Mouse (Mus musculus): ENCODE data around the gene Adcy2.

Gene Adcy2

DNA sequence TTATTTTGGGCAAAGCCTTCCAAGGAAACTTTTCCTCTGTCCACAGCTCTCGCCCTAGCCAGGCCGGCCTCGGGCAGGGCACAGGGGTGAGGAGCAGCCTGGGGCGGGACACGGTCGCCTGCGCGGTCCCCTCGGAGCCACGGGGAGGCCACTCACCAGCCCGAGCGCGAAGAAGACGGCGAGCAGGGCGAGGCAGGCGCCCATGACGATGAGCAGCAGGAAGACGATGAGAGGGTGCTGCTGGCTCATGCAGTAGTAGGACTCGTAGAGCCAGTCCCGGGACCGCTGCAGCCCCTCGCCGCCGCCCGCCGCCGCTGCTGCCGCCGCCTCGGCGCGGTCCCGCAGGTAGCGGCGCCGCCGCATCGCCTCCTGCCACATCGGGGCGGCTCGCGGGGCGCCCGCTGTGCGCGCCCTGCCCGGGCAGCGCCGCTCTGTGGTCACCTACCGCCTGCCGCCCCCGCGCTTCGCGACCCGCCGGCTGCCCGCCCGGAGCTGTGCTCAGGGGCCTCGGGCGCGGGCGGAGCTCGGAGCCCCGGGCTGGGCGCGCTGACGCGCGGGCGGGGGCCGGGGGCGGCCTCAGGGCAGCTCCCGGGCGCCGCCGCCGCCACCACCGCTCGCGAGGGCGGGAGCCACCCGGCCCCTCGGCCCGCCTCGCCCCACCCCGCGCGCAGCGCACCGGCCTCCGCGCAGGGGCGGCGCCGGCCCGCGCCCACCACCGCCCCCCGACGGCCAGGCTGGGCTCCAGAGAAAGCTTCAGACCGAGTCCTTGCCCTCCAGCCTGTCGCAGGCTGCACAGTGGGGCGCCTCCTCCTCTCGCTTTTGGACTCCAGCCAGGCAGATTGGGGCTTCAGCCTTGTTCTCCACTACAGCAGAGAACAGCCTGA, at the start of gene Adcy2:
Gene Adcy2 (minus strand): TSS at position 624 of the 884 bp plus-strand sequence.
- no peak for DNase-seq

DNA sequence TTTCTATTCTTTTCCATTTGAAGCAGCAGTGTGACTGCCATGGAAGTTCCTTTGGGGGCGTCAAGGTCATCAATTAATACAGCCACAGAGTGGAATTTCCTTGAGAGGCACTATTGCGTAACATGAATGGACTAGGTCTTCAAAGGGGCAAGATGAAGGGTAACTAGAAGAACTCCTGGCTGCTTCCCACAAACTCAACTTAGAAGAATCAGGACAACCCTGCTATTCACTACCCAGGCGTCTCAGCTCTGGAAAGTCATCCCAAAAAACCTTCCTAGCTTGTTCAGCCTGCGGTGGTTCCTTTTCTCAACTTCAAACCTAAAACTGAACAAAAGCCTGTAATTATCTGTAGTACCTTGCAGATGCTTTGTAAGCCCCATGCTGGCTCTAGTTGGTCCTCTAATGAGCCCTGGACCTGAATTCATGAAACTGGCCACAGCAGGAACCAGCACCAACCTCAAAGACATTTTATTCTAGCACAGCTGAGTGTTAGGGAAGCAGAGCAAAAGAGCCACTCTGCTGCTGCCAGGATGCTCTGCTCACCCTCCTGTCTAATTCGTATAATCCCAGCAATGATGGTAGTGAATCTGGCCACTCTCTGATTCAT, 37.8 kb upstream of the Adcy2 start:
- no peak for DNase-seq

DNA sequence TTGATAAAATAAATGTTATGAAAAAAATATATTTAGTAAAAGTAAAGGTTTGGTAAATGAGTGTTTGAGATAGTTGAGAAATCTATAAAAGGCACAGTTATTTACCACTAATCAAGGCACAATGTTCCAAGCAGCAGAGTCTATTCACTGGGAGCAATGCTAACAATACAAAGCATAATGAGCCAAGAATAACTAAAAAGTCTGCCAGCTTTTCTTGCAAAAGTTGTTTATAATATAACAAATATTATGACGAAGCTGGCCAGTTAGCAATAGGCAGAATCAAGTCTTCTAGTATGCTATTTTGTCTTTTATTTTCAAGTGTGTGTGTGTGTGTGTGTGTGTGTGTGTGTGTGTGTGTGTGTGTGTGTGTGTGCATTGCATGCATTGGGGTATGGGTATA, 35.3 kb upstream of the Adcy2 start:
- no peak for DNase-seq

- DNase-seq: no peak
Observed at GRCm38 (mm10) chr13:69033532-69033931, 34.2 kb upstream of the Adcy2 start.

DNA sequence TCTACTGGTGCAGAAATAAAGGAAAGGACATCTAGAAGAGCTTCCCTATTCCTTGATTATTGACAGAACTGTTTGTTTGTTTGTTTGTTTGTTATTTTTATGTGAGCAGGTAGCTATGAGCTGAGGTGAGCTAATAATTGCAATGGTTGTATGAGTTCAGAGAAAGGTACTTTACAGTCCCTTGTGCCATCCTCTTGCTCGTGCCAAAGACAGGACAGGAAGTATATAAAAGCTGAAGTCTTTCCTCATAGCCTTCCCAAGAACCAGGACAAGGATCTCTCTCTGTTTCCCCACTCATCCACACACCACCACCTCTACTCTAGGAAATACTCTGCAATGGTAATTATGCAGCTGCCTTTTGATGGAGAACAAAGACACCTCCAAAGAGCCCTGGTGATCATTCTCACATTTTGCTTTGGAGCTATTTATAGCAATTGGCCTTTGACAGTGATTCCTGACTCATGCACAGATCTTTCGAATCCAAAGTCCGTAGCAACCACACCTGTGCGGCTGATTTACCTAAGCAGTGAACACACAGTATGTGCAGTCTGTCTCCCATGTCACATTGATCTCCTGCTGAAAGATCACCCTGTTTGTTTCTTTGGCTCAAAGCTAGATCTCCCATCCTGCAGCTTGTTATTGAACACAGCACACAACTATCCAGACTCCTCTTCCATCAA, 29.9 kb upstream of the Adcy2 start:
- DNase-seq: no peak

DNA sequence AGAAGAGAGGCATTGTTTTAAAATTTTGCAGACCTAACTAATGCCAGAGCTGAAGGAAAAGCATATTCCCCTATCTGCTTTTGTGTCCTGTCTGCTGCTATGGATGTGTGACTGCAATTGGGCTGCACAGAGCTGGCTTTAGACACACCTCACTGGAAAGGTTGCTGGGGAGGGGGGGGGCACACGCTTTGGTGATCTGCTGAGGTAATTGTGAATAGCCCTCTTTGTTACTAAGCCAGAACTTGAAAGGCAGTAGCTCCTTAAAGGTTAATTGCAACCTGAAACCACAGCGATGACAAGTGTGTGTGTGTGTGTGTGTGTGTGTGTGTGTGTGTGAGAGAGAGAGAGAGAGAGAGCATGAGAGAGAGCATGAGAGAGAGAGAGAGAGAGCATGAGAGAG, 25.6 kb upstream of the Adcy2 start:
- DNase-seq: no peak

- DNase-seq: no peak
Observed at GRCm38 (mm10) chr13:69023239-69023638, 23.9 kb upstream of the Adcy2 start.

DNA sequence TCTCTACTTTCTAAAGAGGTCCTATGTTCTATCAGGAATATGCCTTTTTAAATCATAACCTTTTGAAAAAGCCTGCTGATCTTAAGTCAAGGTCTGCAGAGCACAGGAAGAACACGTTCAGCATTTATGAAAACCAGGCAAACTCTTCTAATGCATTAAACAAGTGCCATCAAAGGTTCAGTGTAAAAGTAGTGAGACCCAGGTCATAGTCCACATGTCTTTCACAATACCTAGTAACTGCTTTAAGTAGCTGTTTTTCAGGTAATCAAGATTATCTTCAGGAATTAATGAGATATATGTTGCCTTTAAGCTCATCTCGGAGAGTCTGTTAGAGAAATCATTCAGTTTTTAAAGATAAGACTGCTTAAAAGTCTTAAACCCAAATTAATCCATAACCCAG, 21.2 kb upstream of the Adcy2 start:
- no peak for DNase-seq

DNA sequence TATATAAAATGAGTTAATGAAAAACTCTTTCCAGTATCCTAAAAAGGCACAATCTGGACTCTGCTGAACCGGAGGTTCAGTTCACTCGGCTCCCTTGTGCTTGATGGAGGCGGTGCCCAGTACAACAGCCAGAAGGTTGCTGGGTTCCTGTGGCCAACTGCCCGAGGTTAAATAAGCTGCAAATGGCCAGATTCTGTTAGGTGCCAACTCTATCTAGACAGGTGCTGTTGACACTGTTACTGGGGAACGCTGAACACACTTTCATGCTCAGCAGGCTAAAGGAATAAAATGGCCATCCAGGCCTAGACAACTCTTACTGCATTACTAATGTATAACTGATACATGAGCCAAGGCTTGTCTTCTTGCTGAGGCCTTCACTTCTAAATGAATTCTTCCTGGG, 7.6 kb upstream of the Adcy2 start:
- no peak for DNase-seq

DNA sequence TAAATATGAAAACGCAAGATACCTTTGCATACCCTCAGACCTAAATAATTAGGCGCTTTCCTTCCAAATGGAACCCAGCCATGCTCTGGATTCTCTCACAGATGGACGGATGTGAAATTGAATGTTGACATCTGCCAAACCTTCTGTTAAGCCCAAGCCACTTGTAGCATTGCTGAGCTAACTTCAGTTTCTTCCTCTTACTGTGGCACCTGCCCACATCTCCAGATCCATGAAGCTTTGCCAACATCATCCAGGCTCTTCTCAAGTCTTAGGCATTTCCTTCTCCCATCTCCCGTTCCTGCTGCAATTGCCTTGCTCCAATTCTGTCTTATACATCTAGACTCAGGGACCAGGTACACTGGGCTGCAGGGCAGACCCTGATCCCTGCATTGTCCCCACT, 6.8 kb upstream of the Adcy2 start:
- DNase-seq: no peak

DNA sequence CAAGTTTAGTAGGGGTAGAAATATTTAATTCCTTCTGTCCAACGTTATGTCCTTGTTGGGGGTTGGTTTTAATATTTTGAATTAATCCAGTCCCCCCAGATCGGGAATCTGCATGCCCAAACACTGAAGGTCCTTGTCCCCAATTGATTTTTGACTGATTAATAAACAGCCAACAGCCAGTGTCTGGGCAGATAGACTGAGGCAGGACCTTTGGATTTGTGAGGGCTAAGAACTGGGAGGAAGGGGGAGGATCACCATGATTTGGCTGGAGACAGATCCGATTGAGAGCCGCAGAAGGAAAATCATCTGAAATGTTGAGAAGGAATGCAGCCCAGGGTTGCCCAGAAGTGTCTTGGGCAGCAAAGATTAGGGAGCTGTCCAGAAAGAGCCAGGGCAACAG, 5.1 kb upstream of the Adcy2 start:
- no peak for DNase-seq

- no peak for DNase-seq
Observed at GRCm38 (mm10) chr13:69002631-69003030, 3.3 kb upstream of the Adcy2 start.

DNA sequence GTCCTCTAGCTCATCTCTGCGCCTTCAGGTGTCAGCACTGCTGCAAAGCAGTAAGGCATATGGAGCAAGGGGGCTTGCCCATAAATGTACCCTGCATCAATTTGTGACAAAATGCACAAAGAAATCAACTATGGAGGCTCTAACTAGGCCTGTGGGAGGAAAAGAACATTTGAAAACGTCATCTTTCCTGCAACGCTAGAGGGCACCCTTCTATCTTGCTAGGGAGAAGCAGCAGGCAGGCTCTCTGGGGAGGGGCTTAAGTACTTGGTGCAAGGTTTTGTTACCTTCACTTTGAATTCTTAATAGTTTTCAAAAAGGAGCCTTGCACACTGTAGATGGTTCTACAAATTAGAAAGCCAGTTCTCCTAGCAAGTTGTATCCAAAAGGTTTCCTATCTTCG, 2.8 kb upstream of the Adcy2 start:
- DNase-seq: peak; percentile 47

DNA sequence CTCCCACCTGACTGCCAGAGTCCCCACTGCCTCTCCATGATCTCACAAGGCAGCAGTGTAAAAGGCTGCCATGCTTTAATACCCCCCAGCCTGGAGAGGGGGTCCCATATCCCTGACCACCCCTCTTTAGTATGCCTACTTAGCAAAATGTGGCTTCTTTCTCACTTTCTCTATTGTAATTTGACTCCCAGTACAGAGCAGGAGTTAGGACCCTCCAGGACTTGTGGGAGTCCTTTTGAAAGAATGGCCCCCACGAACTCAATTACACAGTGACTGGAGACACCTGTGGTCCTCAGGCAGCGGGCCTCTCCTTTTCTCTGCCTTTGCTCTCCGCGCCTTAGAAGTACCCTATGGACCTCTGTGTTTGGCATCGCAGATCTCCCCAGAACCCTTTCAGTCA, 485 bp upstream of the Adcy2 start:
- no peak for DNase-seq

GRCm38 (mm10) chr13:68998558-68998917, 803 bp downstream of the Adcy2 start:
- no peak for DNase-seq

DNA sequence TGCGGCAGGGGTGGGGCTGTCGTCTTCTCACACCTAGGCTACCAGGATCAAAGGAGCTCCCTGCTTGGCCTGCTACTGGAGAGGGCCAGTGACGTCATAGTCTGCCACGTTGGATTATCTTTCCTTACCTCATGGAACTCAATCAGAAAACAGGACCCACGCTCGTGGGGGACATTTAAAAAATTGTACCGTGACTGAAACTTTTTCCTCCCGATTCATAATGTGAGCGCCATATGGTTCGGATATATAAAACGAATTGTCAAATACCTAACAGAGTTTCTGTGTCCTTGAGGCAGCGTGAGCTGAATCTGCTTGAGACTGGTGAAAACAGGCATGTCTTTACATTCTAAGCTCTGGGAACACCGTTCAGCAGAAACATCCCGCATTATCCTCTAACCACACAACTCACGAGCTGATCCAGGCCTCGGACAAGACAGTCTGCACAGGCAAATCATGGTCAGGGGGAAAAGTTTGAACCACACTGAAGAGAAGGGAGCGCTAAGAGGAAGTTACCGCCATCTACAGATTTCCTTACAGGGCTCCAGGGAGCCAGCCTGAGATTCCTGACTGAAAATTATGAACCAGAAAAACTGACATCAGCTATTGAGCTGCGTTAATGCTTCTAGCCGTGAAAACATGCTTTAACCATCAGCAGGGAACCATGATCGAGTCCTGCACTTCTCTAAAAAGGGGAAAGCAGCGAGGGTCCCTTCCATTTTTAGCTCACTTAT, 1.4 kb downstream of the Adcy2 start:
- DNase-seq: no peak

- no peak for DNase-seq
Observed at GRCm38 (mm10) chr13:68997386-68997785, 2.0 kb downstream of the Adcy2 start.

GRCm38 (mm10) chr13:68996661-68997060, 2.7 kb downstream of the Adcy2 start:
- no peak for DNase-seq

GRCm38 (mm10) chr13:68985789-68986188, 13.6 kb downstream of the Adcy2 start:
- DNase-seq: no peak

DNA sequence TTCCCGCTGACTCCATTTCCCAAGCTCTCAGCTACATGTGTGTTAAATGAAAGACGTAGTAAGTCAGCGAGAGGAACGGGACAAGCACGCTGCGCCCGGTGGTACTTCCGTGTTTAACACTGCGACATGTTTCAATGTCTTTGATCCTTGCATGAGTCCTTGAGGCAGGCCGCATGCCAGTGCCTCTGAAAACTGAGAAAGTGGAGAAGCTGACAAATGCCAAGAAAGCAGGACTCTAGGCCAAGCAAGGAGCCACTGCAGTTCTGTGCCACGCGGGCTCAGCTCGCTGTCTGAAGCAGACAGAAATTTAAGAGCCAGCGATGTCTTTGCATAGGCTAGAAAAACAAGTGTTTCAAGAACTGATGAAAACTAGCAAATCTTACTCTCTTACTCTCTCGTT, 15.3 kb downstream of the Adcy2 start:
- DNase-seq: no peak

GRCm38 (mm10) chr13:68981048-68981447, 18.3 kb downstream of the Adcy2 start:
- DNase-seq: no peak

DNA sequence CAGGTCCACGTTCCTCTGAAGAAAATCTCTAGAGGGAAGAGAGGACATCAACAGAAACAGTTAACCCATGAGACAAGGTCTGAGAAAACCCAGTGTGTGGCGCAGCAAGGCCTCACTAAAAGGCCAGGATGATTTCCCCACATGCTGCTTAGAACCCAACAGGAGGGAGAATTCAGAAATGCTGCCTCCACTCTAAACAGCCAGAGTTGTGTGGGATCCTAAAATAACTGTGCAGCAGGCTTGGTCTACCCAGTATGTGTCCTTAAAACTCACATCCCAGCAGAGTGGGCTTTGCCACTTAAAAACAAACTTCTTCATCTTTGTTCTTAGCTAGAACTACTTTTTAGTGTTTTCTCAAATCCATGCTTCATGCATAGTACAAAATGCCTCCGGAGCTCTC, 26.2 kb downstream of the Adcy2 start:
- no peak for DNase-seq

DNA sequence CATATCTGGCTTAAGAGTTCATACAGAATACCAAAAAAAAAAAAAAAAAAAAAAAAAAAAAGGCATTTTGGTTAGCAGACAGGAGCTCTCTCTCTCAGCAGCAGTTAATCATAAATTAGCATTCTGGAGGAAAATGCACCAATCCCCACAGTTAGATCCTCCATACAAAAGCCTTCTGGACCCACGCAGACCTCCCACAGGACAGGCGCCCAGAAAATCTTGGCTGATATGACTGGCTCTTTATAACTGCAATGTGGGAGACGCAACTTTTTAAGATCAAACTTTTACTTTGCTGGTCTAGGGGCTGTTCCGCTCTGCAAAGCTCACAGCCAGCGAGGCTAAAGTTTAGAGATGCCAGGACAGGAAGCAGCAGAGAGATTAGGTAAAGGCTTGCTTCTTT, 37.8 kb downstream of the Adcy2 start:
- no peak for DNase-seq

Data from kidney, adult 9 months (tissue).